Mouse (Mus musculus) MEL (cell line): ENCODE data around the gene Snrnp35. TPM values are rescaled to one million over a fixed set of nuclear protein-coding genes. Genes with fewer than 3 reads are reported as not detected.

ENCODE experiments used
- DNase-seq: peaks from one replicate; pipeline ENCODE4 v3.0.0; 2011; ENCODE audit warnings: low read depth, low spot score
- H3K27ac ChIP-seq: 2 replicates; pipeline ENCODE4 v1.5.1; 2012; ENCODE audit warnings: low read depth, mild to moderate bottlenecking, control low read depth, low read length, moderate library complexity; ENCODE audit not compliant: control insufficient read depth
- H3K27me3 ChIP-seq, 2 experiments: fragments of 150-350 bp in 1 of 2; sonication (generic) in 1 of 2; 2 replicates each; pipeline ENCODE4 v1.6.1; 2012; ENCODE audit warnings: low read length in 2 of 2, mild to moderate bottlenecking in 2 of 2, improper control_type of control experiment in 1 of 2, moderate library complexity in 1 of 2; ENCODE audit not compliant: insufficient read depth in 2 of 2, control insufficient read depth in 1 of 2
- H3K36me3 ChIP-seq, 2 experiments: 2 replicates each; pipeline ENCODE4 v1.6.1; 2012 to 2014; ENCODE audit warnings: low read length in 2 of 2, improper control_type of control experiment in 1 of 2, inconsistent platforms in 1 of 2, mild to moderate bottlenecking in 1 of 2; ENCODE audit not compliant: insufficient read depth in 2 of 2, control insufficient read depth in 1 of 2
- H3K4me1 ChIP-seq, 2 experiments: fragments of 150-350 bp in 1 of 2; sonication (generic) in 1 of 2; 2 replicates each; pipeline ENCODE4 v1.6.1; 2012; ENCODE audit warnings: low read length in 2 of 2, improper control_type of control experiment in 1 of 2, mild to moderate bottlenecking in 1 of 2; ENCODE audit not compliant: insufficient read depth in 2 of 2, control insufficient read depth in 1 of 2
- H3K4me3 ChIP-seq, 2 experiments: fragments of 150-350 bp in 1 of 2; sonication (generic) in 1 of 2; 2 replicates each; pipeline ENCODE4 v1.5.1; 2012; ENCODE audit warnings: low read depth in 2 of 2, low read length in 2 of 2, mild to moderate bottlenecking in 2 of 2, moderate library complexity in 2 of 2, control low read depth in 1 of 2, improper control_type of control experiment in 1 of 2; ENCODE audit not compliant: control insufficient read depth in 1 of 2, insufficient read depth in 1 of 2
- H3K79me2 ChIP-seq: 2 replicates; pipeline ENCODE4 v1.6.1; 2012; ENCODE audit warnings: mild to moderate bottlenecking, low read length, moderate library complexity; ENCODE audit not compliant: control insufficient read depth, poor library complexity, insufficient read depth
- H3K9ac ChIP-seq: 2 replicates; pipeline ENCODE4 v1.6.1; 2012; ENCODE audit warnings: low read depth, mild to moderate bottlenecking, control low read depth, low read length, moderate library complexity; ENCODE audit not compliant: control insufficient read depth, poor library complexity, severe bottlenecking
- H3K9me3 ChIP-seq: fragments of 150-350 bp; sonication (generic); replicated peaks from 2 replicates; pipeline ENCODE4 v1.6.1; 2012; ENCODE audit warnings: mild to moderate bottlenecking, low read length, improper control_type of control experiment, moderate library complexity; ENCODE audit not compliant: insufficient read depth
- BHLHE40 ChIP-seq: IDR thresholded peaks from 2 replicates; pipeline ENCODE4 v1.6.1; 2012; ENCODE audit warnings: low read depth, mild to moderate bottlenecking, inconsistent platforms, low read length, improper control_type of control experiment, borderline replicate concordance
- CHD1 ChIP-seq: IDR thresholded peaks from 2 replicates; pipeline ENCODE4 v1.6.1; 2012; ENCODE audit warnings: low read depth, mild to moderate bottlenecking, inconsistent platforms, low read length, improper control_type of control experiment
- CHD2 ChIP-seq: IDR thresholded peaks from 2 replicates; pipeline ENCODE4 v1.6.1; 2011; ENCODE audit warnings: low read length, improper control_type of control experiment
- CTCF ChIP-seq, 3 experiments: IDR thresholded peaks in 2 of 3; conservative IDR thresholded peaks in 1 of 3; 2 replicates each; pipeline ENCODE4 v1.5.1; 2011 to 2012; ENCODE audit warnings: low read length in 3 of 3, low read depth in 2 of 3, mild to moderate bottlenecking in 2 of 3, improper control_type of control experiment in 1 of 3, inconsistent platforms in 1 of 3, mixed read lengths in 1 of 3, moderate library complexity in 1 of 3; ENCODE audit not compliant: control insufficient read depth in 1 of 3, insufficient read depth in 1 of 3, poor library complexity in 1 of 3, severe bottlenecking in 1 of 3
- E2F4 ChIP-seq: IDR thresholded peaks from 2 replicates; pipeline ENCODE4 v1.6.1; 2011; ENCODE audit warnings: low read depth, low read length, improper control_type of control experiment, borderline replicate concordance
- ELF1 ChIP-seq: IDR thresholded peaks from 2 replicates; pipeline ENCODE4 v1.6.1; 2014; ENCODE audit warnings: low read depth, mild to moderate bottlenecking, inconsistent platforms, low read length, improper control_type of control experiment, moderate library complexity
- ETS1 ChIP-seq: IDR thresholded peaks from 2 replicates; pipeline ENCODE4 v1.6.1; 2012; ENCODE audit warnings: low read depth, mild to moderate bottlenecking, inconsistent platforms, low read length, improper control_type of control experiment, moderate library complexity
- GATA1 ChIP-seq: IDR thresholded peaks from 2 replicates; pipeline ENCODE4 v1.6.1; 2011; ENCODE audit warnings: low read depth, low read length, improper control_type of control experiment
- JUND ChIP-seq: IDR thresholded peaks from 2 replicates; pipeline ENCODE4 v1.6.1; 2011; ENCODE audit warnings: low read depth, mild to moderate bottlenecking, improper control_type of control experiment, low read length
- MAFK ChIP-seq: IDR thresholded peaks from 2 replicates; pipeline ENCODE4 v1.6.1; 2011; ENCODE audit warnings: low read depth, mild to moderate bottlenecking, low read length, improper control_type of control experiment, borderline replicate concordance
- MAX ChIP-seq: IDR thresholded peaks from 2 replicates; pipeline ENCODE4 v1.6.1; 2011; ENCODE audit warnings: low read length, improper control_type of control experiment
- MAZ ChIP-seq: IDR thresholded peaks from 2 replicates; pipeline ENCODE4 v1.6.1; 2012; ENCODE audit warnings: low read depth, mild to moderate bottlenecking, inconsistent platforms, low read length, improper control_type of control experiment
- MXI1 ChIP-seq: IDR thresholded peaks from 2 replicates; pipeline ENCODE4 v1.6.1; 2011; ENCODE audit warnings: mild to moderate bottlenecking, low read depth, low read length, improper control_type of control experiment
- NELFE ChIP-seq: IDR thresholded peaks from 2 replicates; pipeline ENCODE4 v1.6.1; 2011; ENCODE audit warnings: low read depth, low read length, improper control_type of control experiment
- NRF1 ChIP-seq: IDR thresholded peaks from 2 replicates; pipeline ENCODE4 v1.6.1; 2014; ENCODE audit warnings: low read depth, mild to moderate bottlenecking, inconsistent platforms, low read length, improper control_type of control experiment, moderate library complexity; ENCODE audit not compliant: poor library complexity, insufficient read depth, severe bottlenecking
- POLR2A ChIP-seq, 2 experiments: IDR thresholded peaks; 2 replicates each; pipeline ENCODE4 v1.6.1; 2011 to 2012; ENCODE audit warnings: low read length in 2 of 2, mild to moderate bottlenecking in 2 of 2, control low read depth in 1 of 2, improper control_type of control experiment in 1 of 2, low read depth in 1 of 2, moderate library complexity in 1 of 2; ENCODE audit not compliant: control insufficient read depth in 1 of 2, insufficient read depth in 1 of 2, poor library complexity in 1 of 2
- POLR2AphosphoS2 ChIP-seq: IDR thresholded peaks from 2 replicates; pipeline ENCODE4 v1.6.1; 2011; ENCODE audit warnings: low read length, improper control_type of control experiment
- POLR2AphosphoS5 ChIP-seq: IDR thresholded peaks from 2 replicates; pipeline ENCODE4 v1.6.1; 2012; ENCODE audit warnings: low read depth, borderline replicate concordance, mild to moderate bottlenecking, inconsistent platforms, low read length, moderate library complexity, mixed read lengths
- RAD21 ChIP-seq: IDR thresholded peaks from 2 replicates; pipeline ENCODE4 v1.6.1; 2011; ENCODE audit warnings: mild to moderate bottlenecking, low read depth, low read length, improper control_type of control experiment
- RCOR1 ChIP-seq: IDR thresholded peaks from 2 replicates; pipeline ENCODE4 v1.6.1; 2012; ENCODE audit warnings: low read depth, mild to moderate bottlenecking, inconsistent platforms, low read length, improper control_type of control experiment
- SIN3A ChIP-seq: IDR thresholded peaks from 2 replicates; pipeline ENCODE4 v1.6.1; 2012; ENCODE audit warnings: low read length, improper control_type of control experiment, inconsistent platforms
- SMC3 ChIP-seq: IDR thresholded peaks from 2 replicates; pipeline ENCODE4 v1.6.1; 2011; ENCODE audit warnings: low read depth, low read length, improper control_type of control experiment
- TCF12 ChIP-seq: IDR thresholded peaks from 2 replicates; pipeline ENCODE4 v1.6.1; 2014; ENCODE audit warnings: low read depth, mild to moderate bottlenecking, inconsistent platforms, low read length, improper control_type of control experiment, moderate library complexity
- UBTF ChIP-seq: IDR thresholded peaks from 2 replicates; pipeline ENCODE4 v1.6.1; 2012; ENCODE audit warnings: low read depth, mild to moderate bottlenecking, inconsistent platforms, low read length, improper control_type of control experiment, moderate library complexity, borderline replicate concordance; ENCODE audit not compliant: insufficient read depth
- USF1 ChIP-seq: IDR thresholded peaks from 2 replicates; pipeline ENCODE4 v1.6.1; 2014; ENCODE audit warnings: low read depth, mild to moderate bottlenecking, inconsistent platforms, low read length, improper control_type of control experiment, moderate library complexity
- USF2 ChIP-seq, 2 experiments: IDR thresholded peaks; 2 replicates each; pipeline ENCODE4 v1.6.1; 2011 to 2012; ENCODE audit warnings: improper control_type of control experiment in 2 of 2, low read length in 2 of 2, borderline replicate concordance in 1 of 2, inconsistent platforms in 1 of 2, low read depth in 1 of 2, mild to moderate bottlenecking in 1 of 2; ENCODE audit not compliant: insufficient read depth in 1 of 2
- ZMIZ1 ChIP-seq: IDR thresholded peaks from 2 replicates; pipeline ENCODE4 v1.6.1; 2012; ENCODE audit warnings: low read depth, mild to moderate bottlenecking, inconsistent platforms, low read length, improper control_type of control experiment, moderate library complexity
- polyA plus RNA-seq, 2 experiments: library from polyadenylated mRNA; stranded (reverse) in 1 of 2; unstranded in 1 of 2; fragments of >175 nt in 1 of 2; fragments of >200 nt in 1 of 2; gene quantifications; 2 replicates each; pipeline versions ENCODE4 v1.2.1 to v1.2.4; 2012; ENCODE audit warnings: low replicate concordance in 2 of 2, low read depth in 1 of 2; ENCODE audit not compliant: insufficient read length in 2 of 2, insufficient read depth in 1 of 2, missing spikeins in 1 of 2
- total RNA-seq: library from RNA; depleted of rRNA; stranded (reverse); fragments of 300-350 nt; gene quantifications from 2 replicates; pipeline ENCODE4 v1.2.3, GENCODE M21; 2012

Gene Snrnp35
- total and polyA plus RNA-seq, 3 experiments, result 11.7 to 18.3 TPM; not detected in 1

DNA sequence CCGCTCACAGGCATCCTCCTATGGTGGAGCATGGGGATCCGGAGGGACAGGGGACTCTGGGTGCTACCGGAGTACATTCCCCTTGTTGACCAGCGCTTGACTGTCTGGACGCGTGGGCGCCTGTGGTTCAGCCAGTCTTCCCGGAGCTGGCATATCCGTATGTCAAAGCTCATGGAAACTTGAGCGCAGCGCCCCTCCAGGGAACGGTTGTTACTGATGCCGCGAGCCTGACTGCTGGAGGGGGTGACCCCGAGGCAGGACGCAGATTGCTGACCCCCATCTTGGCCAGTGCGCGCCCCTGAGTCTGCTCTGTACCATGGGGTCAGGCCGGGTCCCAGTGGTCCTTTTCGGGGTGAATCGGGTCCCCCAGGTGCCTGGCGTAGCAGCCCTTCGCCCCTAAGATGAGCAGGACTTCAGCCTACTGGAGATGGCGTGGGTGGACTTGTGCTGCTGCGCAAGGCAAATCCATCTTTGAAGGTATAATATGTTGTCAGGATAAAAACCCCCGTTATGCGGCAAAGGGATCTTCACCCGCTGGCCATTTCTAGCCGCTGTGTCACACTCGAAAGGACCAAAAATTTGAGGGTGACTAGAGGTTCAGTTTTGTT, 42.7 kb upstream of the Snrnp35 start:
- H3K4me1 ChIP-seq, result peaks cover 4 to 22% of the 10 kb centered on the region in 2 experiments
- H3K9me3 ChIP-seq, result no peaks in the 10 kb centered on the region

DNA sequence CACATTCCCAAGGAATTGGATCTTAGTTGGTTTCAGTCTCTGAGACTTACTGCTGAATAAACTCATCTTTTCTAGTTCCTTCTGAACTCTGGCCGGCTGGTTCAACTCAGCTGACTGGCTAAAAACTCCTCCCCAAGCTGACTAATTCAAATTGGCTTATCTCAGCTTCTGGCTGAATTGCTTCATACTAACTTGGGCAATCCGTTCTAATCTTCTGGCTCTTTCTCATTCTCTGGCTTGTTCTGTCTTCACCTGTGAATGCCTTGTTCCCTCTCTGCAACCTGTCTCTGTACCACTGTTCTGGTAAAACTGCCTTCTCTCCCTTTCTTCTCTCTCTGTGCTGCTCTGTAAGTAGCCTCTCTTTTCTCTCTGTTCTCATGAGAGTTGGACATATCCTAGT, 40.3 kb upstream of the Snrnp35 start:
- peak; percentile 79 for DNase-seq
- Histone ChIP-seq H3K27me3 (no peaks in the 10 kb centered on the region), H3K4me3 (no peak overlapping the region; a peak in 1 of 4 replicates), H3K4me1 (peaks cover 8 to 33% of the 10 kb centered on the region in 2 experiments), H3K27ac (peak overlapping the region; percentile 70)
- TF ChIP-seq E2F4, result no peak
- TF ChIP-seq USF1, result peak; percentile 10; the same call in 1 of the 2 replicates
- TF ChIP-seq SIN3A, result peak; percentile 78
- no peak for TF ChIP-seq CTCF (IDR thresholded peaks at IDR 0.05 in 2 of 3, conservative IDR thresholded peaks at IDR 0.05 in 1 of 3; ENCODE audit: control insufficient read depth in 1 of 3, insufficient read depth in 1 of 3, low read depth in 2 of 3, low read length in 3 of 3, poor library complexity in 1 of 3, severe bottlenecking in 1 of 3)
- TF ChIP-seq USF2 (IDR thresholded peaks at IDR 0.05; ENCODE audit: borderline replicate concordance in 1 of 2, insufficient read depth in 1 of 2, low read depth in 1 of 2, low read length in 2 of 2), result no peak
- TF ChIP-seq UBTF, result no peak
- peak; percentile 9; the same call in 1 of the 2 replicates for TF ChIP-seq RCOR1
- 0 out of 2 replicates have a peak, but pooled peaks have one; percentile 26 for TF ChIP-seq MXI1
- no peak for TF ChIP-seq ZMIZ1
- TF ChIP-seq MAFK, result peak; percentile 45; the same call in 1 of the 2 replicates
- no peak for TF ChIP-seq POLR2AphosphoS5
- no peak for TF ChIP-seq BHLHE40
- no peak for TF ChIP-seq JUND
- 0 out of 2 replicates have a peak, but pooled peaks have one; percentile 10 for TF ChIP-seq MAX
- peak; percentile 76 for TF ChIP-seq GATA1
- TF ChIP-seq CHD1, result no peak
- peak; percentile 24; the same call in 1 of the 2 replicates for TF ChIP-seq TCF12
- TF ChIP-seq ELF1, result no peak
- peak; percentile 95 for TF ChIP-seq ETS1
- no peak for TF ChIP-seq CHD2
- TF ChIP-seq RAD21, result no peak
- no peak for TF ChIP-seq NELFE
- 0 out of 2 replicates have a peak, but pooled peaks have one; percentile 22 for TF ChIP-seq MAZ
- TF ChIP-seq, all 39 proteins: peak for 10
- peak overlapping the region; percentile 29; the same call in 1 of the 2 replicates for H3K9ac ChIP-seq
- peaks cover 4 to 35% of the 10 kb centered on the region in 2 experiments for H3K36me3 ChIP-seq
- no peaks in the 10 kb centered on the region for H3K9me3 ChIP-seq
- H3K79me2 ChIP-seq, result peaks cover 40% of the 10 kb centered on the region

More for the DNA sequence above, 42.7 kb upstream of the Snrnp35 start:
- no peaks in the 10 kb centered on the region for H3K27me3 ChIP-seq
- DNase-seq, result peak; percentile 78
- H3K4me3 ChIP-seq, result peak overlapping the region; percentile 56 to 75
- H3K9ac ChIP-seq, result peak overlapping the region; percentile 78
- TF ChIP-seq POLR2AphosphoS5 (0 out of 2 replicates have a peak, but pooled peaks have one; percentile 24), MAZ (no peak), SIN3A (peak; percentile 11; the same call in 1 of the 2 replicates), CTCF (IDR thresholded peaks at IDR 0.05 in 2 of 3, conservative IDR thresholded peaks at IDR 0.05 in 1 of 3; ENCODE audit: control insufficient read depth in 1 of 3, insufficient read depth in 1 of 3, low read depth in 2 of 3, low read length in 3 of 3, poor library complexity in 1 of 3, severe bottlenecking in 1 of 3) (peak in 2 of 3 experiments; percentile 29 to 44; a peak in 4 of 6 replicates), POLR2AphosphoS2 (no peak), SMC3 (no peak), CHD2 (no peak), ETS1 (no peak), NRF1 (peak; percentile 53; the same call in 1 of the 2 replicates), POLR2A (IDR thresholded peaks at IDR 0.05; ENCODE audit: control insufficient read depth in 1 of 2, insufficient read depth in 1 of 2, low read depth in 1 of 2, low read length in 2 of 2, poor library complexity in 1 of 2) (peak in 1 of 2 experiments; percentile 33; a peak in 1 of 4 replicates), CHD1 (no peak)
- H3K27ac ChIP-seq, result peak overlapping the region; percentile 71
- peaks cover 18% of the 10 kb centered on the region for H3K79me2 ChIP-seq
- peaks cover 0 to 25% of the 10 kb centered on the region in 2 experiments; a peak in 2 of 4 replicates for H3K36me3 ChIP-seq
